Mouse (Mus musculus): ENCODE data around the gene Usp54.

Usp54 gene

DNA sequence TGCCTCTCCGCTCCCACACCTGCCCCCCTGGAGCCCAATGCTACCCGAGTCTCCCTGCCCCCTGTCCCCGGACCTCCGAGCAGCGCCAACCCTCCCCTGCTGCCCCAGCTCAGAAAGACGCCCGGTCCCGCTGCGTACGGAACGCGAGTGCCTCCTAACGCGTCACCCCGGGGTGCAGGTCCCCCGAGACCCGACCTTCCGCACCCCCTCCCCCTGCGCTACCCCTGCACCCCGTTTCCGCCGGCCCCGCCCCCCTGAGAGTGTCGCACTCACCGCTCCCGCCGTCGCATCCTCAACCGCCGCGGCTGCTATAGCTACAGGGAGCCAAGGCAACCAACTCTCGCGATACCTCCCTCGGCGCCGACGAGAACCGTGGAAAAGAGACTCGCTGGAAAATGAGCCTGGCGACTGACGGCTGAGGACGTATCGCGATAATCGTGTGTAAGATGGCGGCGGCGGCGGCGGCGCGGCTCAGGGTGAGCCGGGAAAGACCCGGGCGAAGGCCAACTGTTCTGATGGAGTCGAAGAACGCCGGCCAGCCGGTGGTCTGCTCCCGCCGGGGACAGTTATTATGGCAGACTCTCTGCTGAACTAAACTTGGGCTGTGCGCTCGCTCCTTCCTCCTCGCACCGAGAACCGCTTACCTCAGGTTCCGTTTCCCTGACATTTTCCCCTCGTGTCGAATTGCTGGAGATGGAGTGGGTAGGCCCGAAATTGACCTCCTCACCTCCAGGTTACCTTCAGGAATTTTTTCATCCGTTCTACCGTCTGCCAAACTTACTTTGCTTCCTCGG, at the start of gene Usp54:
TSS of gene Usp54 (minus strand) at position 420 of the 794 bp plus-strand sequence.
- peak; percentile 98 for DNase-seq

GRCm38 (mm10) chr14:20689009-20689408, 48.1 kb upstream of the Usp54 start:
- DNase-seq: no peak

- DNase-seq: no peak
Observed at GRCm38 (mm10) chr14:20686576-20686975, 45.7 kb upstream of the Usp54 start.

GRCm38 (mm10) chr14:20682498-20682897, 41.6 kb upstream of the Usp54 start:
- DNase-seq: peak in 1 of 2 experiments; percentile 22

GRCm38 (mm10) chr14:20681742-20682141, 40.9 kb upstream of the Usp54 start:
- DNase-seq: no peak

- no peak for DNase-seq
Observed at GRCm38 (mm10) chr14:20677906-20678305, 37.0 kb upstream of the Usp54 start.

- peak; percentile 99 for DNase-seq
Observed at GRCm38 (mm10) chr14:20674064-20674833, 33.4 kb upstream of the Usp54 start, which contains the start of gene Sec24c. Sec24c (plus strand) TSS chr14:20674308.

DNA sequence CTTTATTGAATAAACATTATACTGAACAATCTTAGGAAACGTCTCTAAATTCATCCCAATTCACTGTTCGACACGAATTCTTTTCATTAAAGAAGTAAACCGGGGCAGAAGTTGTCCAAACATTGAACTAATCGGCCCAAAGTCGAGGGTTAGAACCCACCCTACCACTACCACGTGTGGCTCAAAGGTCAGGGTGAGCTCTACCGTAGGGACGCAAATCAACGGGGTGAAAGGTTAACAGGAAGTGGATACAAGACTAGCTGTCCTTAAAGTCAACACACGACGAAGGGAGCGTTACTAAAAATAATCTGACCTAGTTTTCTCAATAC, 32.8 kb upstream of the Usp54 start:
- DNase-seq: no peak

GRCm38 (mm10) chr14:20672990-20673389, 32.1 kb upstream of the Usp54 start:
- peak in 1 of 2 experiments; percentile 47 for DNase-seq

DNA sequence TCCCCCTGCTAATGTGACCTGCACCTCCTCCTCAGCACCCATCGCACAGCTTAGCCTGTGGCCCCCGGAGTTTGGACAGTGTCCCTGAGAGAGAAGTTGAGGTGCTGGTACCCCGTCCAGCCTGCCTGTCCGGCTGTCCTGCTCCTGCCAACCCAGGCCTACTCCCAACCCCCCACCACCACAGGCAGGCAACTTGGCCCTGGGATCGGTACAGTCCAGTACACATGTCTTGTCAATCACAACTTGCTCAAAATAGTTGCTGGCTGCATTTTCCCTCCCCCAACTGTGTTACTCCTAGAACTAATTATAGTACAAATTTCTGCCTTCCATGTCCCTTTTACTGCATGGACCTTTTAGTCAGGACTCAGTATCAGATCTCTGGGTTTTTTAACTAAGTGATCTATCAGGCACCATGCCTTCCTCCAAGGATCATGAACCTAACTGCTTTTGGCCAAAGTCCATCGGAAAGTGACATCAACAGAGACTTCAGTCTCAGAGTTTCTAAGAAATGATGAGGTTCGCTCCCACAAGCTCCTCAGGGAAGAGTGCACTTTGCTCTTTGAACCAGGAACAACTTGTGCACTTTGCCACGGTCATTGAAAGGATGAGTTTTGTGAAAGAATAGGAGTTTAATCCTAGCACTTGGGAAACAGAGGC, 27.4 kb upstream of the Usp54 start, which contains the start of gene Synpo2l:
TSS of gene Synpo2l (minus strand) at position 201 of the 657 bp plus-strand sequence.
- DNase-seq: no peak

GRCm38 (mm10) chr14:20667469-20667868, 26.6 kb upstream of the Usp54 start:
- DNase-seq: no peak

DNA sequence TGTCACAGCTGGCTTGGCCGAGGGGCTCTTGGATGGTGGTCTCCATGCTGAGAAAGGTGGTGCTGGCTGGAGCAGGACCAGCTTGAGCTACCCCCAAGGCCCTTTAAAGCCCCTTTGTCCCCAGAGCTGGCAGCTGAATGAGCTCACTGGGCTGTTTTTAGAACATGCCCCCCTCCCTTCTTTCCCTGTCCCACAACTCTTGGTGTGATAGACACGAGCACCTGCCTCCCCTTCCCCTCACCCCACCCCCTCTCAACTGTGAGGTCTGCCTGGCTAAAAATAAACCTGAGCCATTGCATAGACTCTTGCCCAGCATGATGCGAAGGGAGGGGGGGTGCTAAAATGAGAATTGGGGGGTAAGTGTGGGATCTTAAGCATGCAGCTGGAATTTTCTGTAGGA, 23.6 kb upstream of the Usp54 start:
- no peak for DNase-seq

GRCm38 (mm10) chr14:20663601-20664000, 22.7 kb upstream of the Usp54 start:
- DNase-seq: peak in 1 of 2 experiments; percentile 6

DNA sequence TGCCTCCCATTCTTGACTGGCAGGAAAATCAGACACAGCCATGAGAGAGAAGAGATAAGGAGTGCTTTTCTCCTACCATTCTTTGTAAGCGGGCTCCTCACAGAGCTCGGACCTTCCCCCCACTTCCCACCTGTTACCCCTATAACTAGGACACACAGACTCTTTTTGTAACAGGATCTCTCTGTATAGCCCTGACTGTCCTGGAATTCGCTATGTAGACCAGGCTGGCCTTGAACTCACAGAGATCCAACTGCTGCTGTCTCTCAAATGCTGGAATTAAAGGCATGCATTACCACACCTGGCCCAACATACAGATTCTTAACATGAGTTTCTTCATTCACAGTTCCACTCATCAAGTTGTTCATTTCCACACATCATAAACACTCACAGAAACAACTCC, 21.9 kb upstream of the Usp54 start:
- DNase-seq: peak in 1 of 2 experiments; percentile 4

DNA sequence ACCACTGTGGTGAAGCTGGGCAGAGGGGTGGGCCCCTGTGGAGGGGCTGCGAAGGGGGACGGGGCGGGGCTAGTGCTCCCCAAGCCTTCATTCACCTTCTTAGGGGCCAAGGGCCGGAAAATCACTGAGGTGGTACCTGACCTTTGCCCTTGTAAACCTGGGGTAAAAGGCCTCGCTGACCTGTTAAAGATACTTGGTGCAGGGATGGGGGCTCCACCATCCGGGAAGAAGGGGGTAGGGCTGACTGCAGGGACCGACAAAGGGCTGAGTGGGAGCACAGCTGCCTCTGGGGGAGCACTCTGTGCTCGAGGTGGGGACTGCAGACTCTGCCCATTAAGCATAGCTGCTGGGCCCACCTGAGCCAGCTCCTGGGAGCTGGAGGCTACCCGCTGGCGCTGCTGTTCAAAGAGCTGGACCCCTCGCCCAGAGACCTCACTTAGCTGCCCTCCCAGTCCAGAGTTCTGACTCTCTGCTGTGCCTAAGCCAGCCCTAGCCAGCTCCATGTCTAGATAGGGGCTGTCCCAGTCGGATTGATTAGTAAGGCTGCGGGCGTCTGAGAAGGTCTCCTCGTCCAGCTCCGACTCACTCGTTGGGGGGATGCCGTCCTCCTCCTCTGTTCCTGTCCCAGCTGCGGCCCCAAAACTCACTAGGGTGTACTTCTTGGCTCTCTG, 20.9 kb upstream of the Usp54 start:
- peak; percentile 14 to 33 for DNase-seq

- DNase-seq: peak; percentile 91 to 95
Observed at GRCm38 (mm10) chr14:20660827-20661660, 20.2 kb upstream of the Usp54 start.

- no peak for DNase-seq
Observed at GRCm38 (mm10) chr14:20659687-20660086, 18.8 kb upstream of the Usp54 start.

- DNase-seq: no peak
Observed at GRCm38 (mm10) chr14:20658902-20659301, 18.0 kb upstream of the Usp54 start.

GRCm38 (mm10) chr14:20658326-20658725, 17.5 kb upstream of the Usp54 start:
- DNase-seq: peak in 1 of 2 experiments; percentile 51

- no peak for DNase-seq
Observed at GRCm38 (mm10) chr14:20656361-20656760, 15.5 kb upstream of the Usp54 start, which contains the start of gene Myoz1. Myoz1 (minus strand) TSS chr14:20656540.

DNA sequence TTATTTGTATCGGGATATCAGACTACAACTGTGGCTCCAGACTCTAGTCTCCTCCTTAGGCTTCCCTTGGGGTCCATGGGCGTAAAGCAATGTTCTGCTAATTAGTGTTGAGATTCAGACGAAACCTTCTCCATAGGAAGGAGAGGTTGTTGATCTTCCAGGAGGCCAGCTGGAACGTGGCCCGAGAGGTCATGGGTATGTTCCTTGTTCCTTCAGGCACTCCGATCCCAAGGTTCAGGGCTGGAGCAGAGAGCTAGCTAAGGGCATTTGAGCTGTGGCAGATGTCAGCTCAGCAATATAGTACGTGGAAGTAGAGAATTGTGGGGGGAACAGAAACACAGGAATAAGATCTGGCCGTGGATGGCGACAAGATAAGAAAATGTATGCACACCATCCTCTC, 14.9 kb upstream of the Usp54 start:
- DNase-seq: no peak
